Mouse (Mus musculus) liver, adult 2 months (tissue): ENCODE measurements around the gene Ubxn1. TPM values are rescaled to one million over a fixed set of nuclear protein-coding genes. Genes with fewer than 3 reads are reported as not detected.
A peak's percentile ranks its signal among the peaks of the same experiment; 100 is the strongest.

ENCODE experiments used
- DNase-seq: peaks from one replicate; pipeline ENCODE4 v3.0.0-alpha.2; 2011; ENCODE audit warnings: low read depth, low spot score; ENCODE audit errors: extremely low read depth
- H3K27ac ChIP-seq: fragments of 200-500 bp; replicated peaks from 2 replicates; pipeline ENCODE4 v1.5.1; 2012; ENCODE audit warnings: low read depth, mild to moderate bottlenecking, control low read depth, inconsistent platforms, low read length; ENCODE audit not compliant: insufficient read depth
- H3K27me3 ChIP-seq: fragments of 200-500 bp; 2 replicates; pipeline ENCODE4 v1.6.1; 2012; ENCODE audit warnings: mild to moderate bottlenecking, moderate library complexity, low read length, inconsistent platforms; ENCODE audit not compliant: control insufficient read depth, insufficient read depth
- H3K36me3 ChIP-seq: fragments of 200-500 bp; 2 replicates; pipeline ENCODE4 v1.6.1; 2012; ENCODE audit warnings: low read length, inconsistent platforms; ENCODE audit not compliant: control insufficient read depth, insufficient read depth
- H3K4me1 ChIP-seq: fragments of 200-500 bp; 2 replicates; pipeline ENCODE4 v1.6.1; 2011; ENCODE audit warnings: low read length; ENCODE audit not compliant: control insufficient read depth, insufficient read depth
- H3K4me3 ChIP-seq: fragments of 200-500 bp; 2 replicates; pipeline ENCODE4 v1.5.1; 2011; ENCODE audit warnings: low read depth, mild to moderate bottlenecking, control low read depth, low read length, moderate library complexity; ENCODE audit not compliant: insufficient read depth
- H3K79me2 ChIP-seq: fragments of 200-500 bp; 2 replicates; pipeline ENCODE4 v1.6.1; 2012; ENCODE audit warnings: inconsistent platforms, mild to moderate bottlenecking, low read length, moderate library complexity; ENCODE audit not compliant: control insufficient read depth, insufficient read depth
- H3K9ac ChIP-seq: fragments of 200-500 bp; 2 replicates; pipeline ENCODE4 v1.6.1; 2012; ENCODE audit warnings: low read depth, mild to moderate bottlenecking, control low read depth, inconsistent platforms, low read length
- CTCF ChIP-seq: fragments of 200-500 bp; IDR thresholded peaks from 2 replicates; pipeline ENCODE4 v1.5.1; 2011; ENCODE audit warnings: low read depth, low read length, control low read depth
- POLR2A ChIP-seq: fragments of 200-500 bp; IDR thresholded peaks from 2 replicates; pipeline ENCODE4 v1.6.1; 2011; ENCODE audit warnings: low read length, control low read depth; ENCODE audit not compliant: insufficient read depth; ENCODE audit errors: extremely low read depth
- WGBS: fragments of 180-500 bp; shearing (Covaris S2); methylation state at CpG from one replicate; pipeline ENCODE4 v1.1.7; 2018; 5-methylcytosine and 5-hydroxymethylcytosine counted together
- polyA plus RNA-seq: library from polyadenylated mRNA; depleted of rRNA; stranded (reverse); fragments of >200 nt; gene quantifications from 2 replicates; pipeline ENCODE4 v1.2.3, GENCODE M21; 2012
- total RNA-seq: library from RNA; depleted of rRNA; stranded (reverse); fragments of >200 nt; gene quantifications from 2 replicates; pipeline ENCODE4 v1.2.3, GENCODE M21; 2014

The Ubxn1 gene
- total and polyA plus RNA-seq, 2 experiments = 82.7 to 128 TPM

DNA sequence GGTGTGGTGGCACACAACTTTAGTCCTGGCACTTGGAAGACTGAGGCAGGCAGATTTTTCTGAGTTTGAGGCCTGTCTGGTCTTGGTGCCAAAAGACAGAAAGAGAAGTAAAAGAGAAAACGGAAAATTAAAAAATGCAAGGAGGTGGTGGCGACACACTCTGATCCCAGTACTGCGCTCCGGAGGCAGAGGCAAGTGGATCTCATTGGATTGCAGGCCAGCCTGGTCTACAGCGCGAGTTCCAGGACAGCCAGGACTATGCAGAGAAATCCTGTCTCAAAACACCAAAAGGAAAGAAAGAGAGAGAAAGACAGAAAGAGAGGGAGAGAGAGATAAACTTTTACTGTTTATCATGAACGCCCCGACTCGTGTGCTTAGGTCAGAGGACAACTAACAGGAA, 458 bp upstream of the Ubxn1 start:
- TF ChIP-seq CTCF = no peak
- TF ChIP-seq POLR2A = no peak
- no peak for DNase-seq
- Histone ChIP-seq H3K27ac (peak overlapping the region; percentile 56), H3K9ac (peak overlapping the region; percentile 39), H3K27me3 (no peaks in the 10 kb centered on the region), H3K4me1 (peaks cover 13% of the 10 kb centered on the region; the same call in 1 of the 2 replicates), H3K79me2 (no peaks in the 10 kb centered on the region), H3K36me3 (peaks cover 16% of the 10 kb centered on the region), H3K4me3 (peak overlapping the region; percentile 82)
- 6% methylated on average over 9 of the region's 9 CpGs for WGBS

DNA sequence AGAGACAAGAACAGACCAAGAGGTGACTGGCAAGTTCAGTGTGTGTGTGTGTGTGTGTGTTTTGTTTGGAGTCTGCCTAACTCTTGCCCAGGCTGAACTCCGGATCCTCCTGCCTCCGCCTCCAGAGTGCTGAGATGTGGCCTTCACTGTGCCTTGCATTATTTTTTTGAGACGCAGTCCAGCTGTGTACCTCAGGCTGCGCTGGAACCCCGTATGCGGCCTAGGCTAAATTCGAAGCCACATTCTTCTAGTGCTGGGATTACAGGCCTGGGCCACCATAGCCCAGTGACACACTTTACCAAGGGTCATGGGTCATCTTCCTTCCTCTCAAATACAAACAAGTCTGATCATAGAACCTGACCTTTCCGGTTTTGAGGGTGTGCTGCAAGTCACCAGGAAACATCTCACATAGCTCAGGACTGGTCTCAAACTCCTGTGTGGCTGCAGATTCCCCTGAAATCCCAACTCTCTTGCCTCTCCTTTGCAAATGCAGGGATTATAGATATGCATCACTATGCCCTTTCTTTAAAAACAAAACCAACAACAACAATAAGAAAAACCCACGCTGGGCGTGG, 1.1 kb downstream of the Ubxn1 start:
- peak overlapping the region; percentile 83 for H3K27ac ChIP-seq
- no peaks in the 10 kb centered on the region for H3K27me3 ChIP-seq
- TF ChIP-seq CTCF (no peak), POLR2A (no peak)
- peak; percentile 86 for DNase-seq
- H3K9ac ChIP-seq = peak overlapping the region; percentile 88
- WGBS = 27% methylated on average over 10 of the region's 10 CpGs
- peaks cover 17% of the 10 kb centered on the region for H3K36me3 ChIP-seq
- peak overlapping the region; percentile 82 for H3K4me3 ChIP-seq
- peaks cover 13% of the 10 kb centered on the region; the same call in 1 of the 2 replicates for H3K4me1 ChIP-seq
- H3K79me2 ChIP-seq = no peaks in the 10 kb centered on the region

- no peaks in the 10 kb centered on the region for H3K27me3 ChIP-seq
- TF ChIP-seq CTCF (no peak), POLR2A (no peak)
- WGBS = 91% methylated on average over 7 of the region's 7 CpGs
- H3K4me1 ChIP-seq = peaks cover 12% of the 10 kb centered on the region; the same call in 1 of the 2 replicates
- H3K4me3 ChIP-seq = no peak overlapping the region
- no peak overlapping the region for H3K9ac ChIP-seq
- H3K36me3 ChIP-seq = peaks cover 17% of the 10 kb centered on the region
- H3K79me2 ChIP-seq = no peaks in the 10 kb centered on the region
- H3K27ac ChIP-seq = no peak overlapping the region
- no peak for DNase-seq
Measured at GRCm38 (mm10) chr19:8875031-8875430, 3.7 kb downstream of the Ubxn1 start.

DNA sequence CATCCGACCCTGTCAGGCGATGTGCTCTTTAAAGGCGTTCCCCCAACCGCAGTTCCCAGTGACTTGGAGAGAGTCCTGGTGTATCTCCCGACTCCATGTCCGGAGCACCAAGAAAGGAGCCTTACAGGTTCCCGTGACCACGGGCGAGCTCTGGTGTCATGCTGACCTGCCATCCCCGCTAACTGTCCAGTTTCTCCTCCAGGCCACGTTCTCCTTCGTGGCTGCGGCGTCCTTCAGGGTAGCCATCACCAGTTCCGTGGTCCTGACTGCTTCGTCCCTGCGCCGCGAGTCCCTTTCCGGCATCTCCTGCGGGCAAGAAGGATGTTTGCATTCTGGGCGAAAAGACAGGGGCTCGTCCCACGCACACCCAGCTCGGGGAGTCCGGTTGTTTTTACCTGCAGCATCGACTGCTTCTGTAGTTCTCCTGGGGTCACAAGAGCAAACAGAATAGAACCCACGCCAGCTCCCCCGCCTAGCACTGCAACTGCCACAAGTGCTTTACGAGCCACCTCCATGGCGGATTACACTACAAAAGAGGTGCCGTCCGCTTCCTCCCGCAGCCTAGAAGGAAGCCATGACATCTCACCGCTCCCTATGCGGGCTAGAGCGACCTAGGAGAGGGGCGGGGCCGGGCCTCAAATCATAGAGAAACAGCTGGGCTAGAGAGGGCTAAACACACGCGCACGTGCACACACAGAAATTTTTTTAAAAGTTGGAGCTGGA, 9.2 kb downstream of the Ubxn1 start, which contains the start of gene Uqcc3:
Gene Uqcc3 (minus strand): TSS at position 613 of the 723 bp plus-strand sequence.
- Histone ChIP-seq H3K4me1 (peaks cover 5% of the 10 kb centered on the region; the same call in 1 of the 2 replicates), H3K9ac (peak within 1 kb of the TSS; percentile 90), H3K27me3 (no peaks in the 10 kb centered on the region), H3K27ac (peak within 1 kb of the TSS; percentile 70), H3K79me2 (no peaks in the 10 kb centered on the region), H3K36me3 (peaks cover 3% of the 10 kb centered on the region), H3K4me3 (peak within 1 kb of the TSS; percentile 85)
- TF ChIP-seq POLR2A (peak; percentile 73; the same call in 1 of the 2 replicates), CTCF (no peak)
- under 1% methylated on average over 42 of the region's 42 CpGs for WGBS
- peak; percentile 86 for DNase-seq

DNA sequence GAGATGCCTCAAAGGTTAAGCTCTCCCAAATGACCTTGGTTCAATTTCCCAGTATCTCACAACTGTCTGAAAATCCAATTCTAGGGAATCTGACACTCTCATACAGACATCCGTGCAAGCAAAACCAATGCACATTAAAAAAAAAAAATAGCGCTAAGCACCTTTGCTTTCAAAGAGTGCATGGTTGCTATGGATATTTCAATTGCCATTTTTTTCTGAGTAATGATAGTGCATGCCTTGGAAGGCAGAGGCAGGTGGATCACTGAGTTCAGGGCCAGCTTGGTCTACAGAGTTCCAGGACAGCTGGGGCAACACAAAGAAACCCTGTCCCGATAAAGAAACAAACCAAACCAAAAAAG, 9.7 kb downstream of the Ubxn1 start:
- Histone ChIP-seq H3K79me2 (no peaks in the 10 kb centered on the region), H3K27ac (no peak overlapping the region), H3K9ac (no peak overlapping the region), H3K27me3 (no peaks in the 10 kb centered on the region), H3K4me1 (peaks cover 5% of the 10 kb centered on the region; the same call in 1 of the 2 replicates), H3K36me3 (peaks cover 2% of the 10 kb centered on the region; the same call in 1 of the 2 replicates), H3K4me3 (peak overlapping the region; percentile 85; the same call in 1 of the 2 replicates)
- WGBS = 4% methylated on average over 3 of the region's 3 CpGs
- no peak for DNase-seq
- TF ChIP-seq POLR2A = no peak
- TF ChIP-seq CTCF = no peak

GRCm38 (mm10) chr19:8883616-8884015, 12.3 kb downstream of the Ubxn1 start, which contains the start of the genes Lbhd1 and Gm49403:
TSS of gene Lbhd1 (plus strand) at chr19:8883732.
TSS of gene Gm49403 (plus strand) at chr19:8883930.
- H3K36me3 ChIP-seq = no peaks in the 10 kb centered on the region; the same call in 1 of the 2 replicates
- 80% methylated on average over 3 of the region's 3 CpGs for WGBS
- no peak for TF ChIP-seq CTCF
- no peak for TF ChIP-seq POLR2A

More at GRCm38 (mm10) chr19:8883616-8884015, 12.3 kb downstream of the Ubxn1 start, which contains the start of the genes Lbhd1 and Gm49403:
- DNase-seq = no peak
- Histone ChIP-seq H3K4me3 (no peak within 1 kb of the TSS), H3K4me1 (peaks cover 9% of the 10 kb centered on the region), H3K79me2 (no peaks in the 10 kb centered on the region), H3K27me3 (no peaks in the 10 kb centered on the region), H3K27ac (no peak within 1 kb of the TSS), H3K9ac (no peak within 1 kb of the TSS)
